9 mouse cellular contexts compared by ENCODE assay signal in the genomic region with DNA sequence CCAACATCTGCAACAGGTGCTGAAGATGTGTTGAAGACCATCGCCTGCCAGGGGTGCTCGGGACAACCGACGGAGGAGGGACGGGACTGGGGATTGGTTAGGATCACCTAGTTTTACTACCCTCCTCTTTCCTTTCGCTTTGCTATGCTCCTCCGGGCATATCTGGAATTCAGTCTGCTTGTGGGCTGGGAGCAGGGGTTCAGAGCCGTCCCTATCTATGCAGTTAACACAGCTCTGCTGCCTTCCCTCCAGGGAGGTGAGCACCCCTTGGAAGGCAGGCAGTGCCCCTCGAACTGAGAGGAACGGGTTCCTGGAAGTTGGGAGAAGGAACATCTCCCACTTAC. TPM values are rescaled to one million over a fixed set of nuclear protein-coding genes. Genes with fewer than 3 reads are reported as not detected.
DNase-seq lines count a peak whose midpoint lies in the region; ATAC-seq and TF ChIP-seq lines count a peak whose summit lies in the region.
"Had no signal": no experiment of that assay in that cellular context is flagged by ENCODE, and none has a peak within 500 bp of the region (broad histone marks: within the 10 kb centered on the region; RNA-seq: fewer than 3 reads in every experiment).

No protein-coding gene starts in this region.

- no peak for TF ChIP-seq EP300 in stomach, postnatal 0 days (optimal IDR thresholded peaks at IDR 0.05)

- TF ChIP-seq CTCF in testis, adult 2 months (IDR thresholded peaks at IDR 0.05; ENCODE audit: control insufficient read depth, insufficient read depth, insufficient replicate concordance, low read depth, low read length): no peak
- no peak for TF ChIP-seq CTCF in stomach, postnatal 0 days (IDR thresholded peaks at IDR 0.05; ENCODE audit: low read depth)

- H3K4me3 ChIP-seq in erythroblast, embryonic 14.5 days (replicated peaks): peak overlapping the region; percentile 8
- peak overlapping the region; percentile 10; the same call in 1 of the 2 replicates for H3K4me3 ChIP-seq in testis, adult 2 months (ENCODE audit: control insufficient read depth, low read depth, low read length)
- H3K4me3 ChIP-seq in liver, embryonic 12.5 days: peak overlapping the region; percentile 41
- H3K4me3 ChIP-seq in stomach, postnatal 0 days (ENCODE audit: low read depth, low read length): peak overlapping the region; percentile 35

- peaks cover 26% of the 10 kb centered on the region for H3K9me3 ChIP-seq in erythroblast, embryonic 14.5 days (ENCODE audit: control insufficient read depth, low read length)
- H3K9me3 ChIP-seq in liver, embryonic 12.5 days (replicated peaks): no peaks in the 10 kb centered on the region
- H3K9me3 ChIP-seq in stomach, postnatal 0 days (ENCODE audit: control insufficient read depth, low read length): no peaks in the 10 kb centered on the region

- intact Hi-C loops in left cerebral cortex, postnatal 36 days (cut with DNase I): no loop called here

- peak overlapping the region; percentile 47 for H3K9ac ChIP-seq in liver, embryonic 12.5 days
- H3K9ac ChIP-seq in stomach, postnatal 0 days (ENCODE audit: low read length): peak overlapping the region; percentile 31; the same call in 1 of the 2 replicates

- H3K27me3 ChIP-seq in erythroblast, embryonic 14.5 days (ENCODE audit: control insufficient read depth): peaks cover 84% of the 10 kb centered on the region
- H3K27me3 ChIP-seq in testis, adult 2 months (ENCODE audit: control insufficient read depth, insufficient read depth, low read length): no peaks in the 10 kb centered on the region
- H3K27me3 ChIP-seq in liver, embryonic 12.5 days (replicated peaks): peaks cover 81% of the 10 kb centered on the region
- peaks cover 14% of the 10 kb centered on the region; the same call in 1 of the 2 replicates for H3K27me3 ChIP-seq in stomach, postnatal 0 days (ENCODE audit: control insufficient read depth, insufficient read depth, low read length)

- peaks cover 89% of the 10 kb centered on the region for H3K4me1 ChIP-seq in erythroblast, embryonic 14.5 days (ENCODE audit: control insufficient read depth)
- H3K4me1 ChIP-seq in testis, adult 2 months (ENCODE audit: control insufficient read depth, insufficient read depth, low read length): peaks cover 9% of the 10 kb centered on the region
- peaks cover 87% of the 10 kb centered on the region for H3K4me1 ChIP-seq in liver, embryonic 12.5 days
- H3K4me1 ChIP-seq in stomach, postnatal 0 days (replicated peaks; ENCODE audit: control insufficient read depth, insufficient read depth): peaks cover 5% of the 10 kb centered on the region

- WGBS in liver, embryonic 12.5 days (ENCODE audit: insufficient replicate concordance): 2% methylated on average over 10 of the region's 10 CpGs
- WGBS in stomach, postnatal 0 days: 12% methylated on average over 10 of the region's 10 CpGs

- H3K27ac ChIP-seq in testis, adult 2 months (ENCODE audit: control insufficient read depth, insufficient read depth, low read depth, low read length): no peak overlapping the region
- H3K27ac ChIP-seq in liver, embryonic 12.5 days: no peak overlapping the region
- H3K27ac ChIP-seq in stomach, postnatal 0 days (replicated peaks): no peak overlapping the region

- no peak for DNase-seq in testis, postnatal 10 days (ENCODE audit: low spot score)
- DNase-seq in stomach, postnatal 0 days (ENCODE audit: low spot score): no peak
- DNase-seq in left cerebral cortex, postnatal 36 days (ENCODE audit: low spot score in 2 of 2): no peak
- DNase-seq in urinary bladder, postnatal 25 days (ENCODE audit: low spot score): no peak
- DNase-seq: right cerebral cortex, postnatal 25 days had no signal

- peak overlapping the region; percentile 65 for H3K4me2 ChIP-seq in liver, embryonic 12.5 days
- peak overlapping the region; percentile 49 for H3K4me2 ChIP-seq in stomach, postnatal 0 days (replicated peaks; ENCODE audit: low read depth)

- peaks cover 57% of the 10 kb centered on the region for H3K36me3 ChIP-seq in erythroblast, embryonic 14.5 days (ENCODE audit: control insufficient read depth)
- no peaks in the 10 kb centered on the region for H3K36me3 ChIP-seq in testis, adult 2 months (ENCODE audit: control insufficient read depth, insufficient read depth, low read length)
- H3K36me3 ChIP-seq in liver, embryonic 12.5 days: peaks cover 12% of the 10 kb centered on the region
- 0 out of 2 replicates have a peak, but pooled peaks cover 2% of the 10 kb centered on the region for H3K36me3 ChIP-seq in stomach, postnatal 0 days (ENCODE audit: control insufficient read depth, insufficient read depth, low read length)

- no peak for ATAC-seq in erythroblast, adult 5-6 weeks (replicated peaks; ENCODE audit: low FRiP score, poor library complexity, severe bottlenecking)
- no peak for ATAC-seq in liver, embryonic 12.5 days
- ATAC-seq in stomach, postnatal 0 days (ENCODE audit: low FRiP score, low TSS enrichment): no peak

- no peak for TF ChIP-seq POLR2A in testis, adult 2 months (IDR thresholded peaks at IDR 0.05; ENCODE audit: control insufficient read depth, low read depth, low read length)

RNA-seq across cellular contexts. Expression of gene Gngt2, which starts 5.8 kb away (rescaled TPM):
- 0.18 and 0.59 TPM in 2 replicates for polyA plus RNA-seq in erythroblast, embryonic 14.5 days (2012)
- total RNA-seq in erythroblast, adult 5-6 weeks (2015; ENCODE audit: low replicate concordance): 9.8 and 15.0 TPM in 2 replicates
- total RNA-seq in erythroblast, adult 5-6 weeks (2017; ENCODE audit: low replicate concordance): 9.4 and 13.0 TPM in 2 replicates
- 0.41 and 0.49 TPM in 2 replicates for polyA plus RNA-seq in testis, adult 2 months (2012; rRNA removed)
- 15.8 and 16.7 TPM in 2 replicates for polyA plus RNA-seq in liver, embryonic 12.5 days (2016; fragmentation: Nextera tagmentation; extraction: Ambion mirVana)
- polyA plus RNA-seq in stomach, postnatal 0 days (2015; fragmentation: Nextera tagmentation; extraction: Ambion mirVana): 11.1 and 12.5 TPM in 2 replicates
- 1 to 10 TPM; 3.1 to 3.9 TPM for total RNA-seq in left cerebral cortex, postnatal 36 days (2021)

RNA-seq across cellular contexts. Expression of gene Phospho1, which starts 6.9 kb away (rescaled TPM):
- polyA plus RNA-seq in erythroblast, embryonic 14.5 days (2012): 161 and 210 TPM in 2 replicates
- total RNA-seq in erythroblast, adult 5-6 weeks (2015; ENCODE audit: low replicate concordance): 71.9 and 86.1 TPM in 2 replicates
- 54.2 and 57.9 TPM in 2 replicates for total RNA-seq in erythroblast, adult 5-6 weeks (2017; ENCODE audit: low replicate concordance)
- polyA plus RNA-seq in testis, adult 2 months (2012; rRNA removed): 371 and 441 TPM in 2 replicates
- polyA plus RNA-seq in liver, embryonic 12.5 days (2016; fragmentation: Nextera tagmentation; extraction: Ambion mirVana): 2.7 and 3.4 TPM in 2 replicates
- polyA plus RNA-seq in stomach, postnatal 0 days (2015; fragmentation: Nextera tagmentation; extraction: Ambion mirVana): 0.40 and 0.45 TPM in 2 replicates
- 10 to 100 TPM; 70.8 to 84.6 TPM for total RNA-seq in left cerebral cortex, postnatal 36 days (2021)

RNA-seq across cellular contexts. Expression of gene Abi3, which starts 11.0 kb away (rescaled TPM):
- 0.61 and 1.0 TPM in 2 replicates for polyA plus RNA-seq in erythroblast, embryonic 14.5 days (2012)
- total RNA-seq in erythroblast, adult 5-6 weeks (2015; ENCODE audit: low replicate concordance): 4.8 and 6.7 TPM in 2 replicates
- total RNA-seq in erythroblast, adult 5-6 weeks (2017; ENCODE audit: low replicate concordance): 3.5 and 5.5 TPM in 2 replicates
- polyA plus RNA-seq in testis, adult 2 months (2012; rRNA removed): 0.58 and 0.93 TPM in 2 replicates
- polyA plus RNA-seq in liver, embryonic 12.5 days (2016; fragmentation: Nextera tagmentation; extraction: Ambion mirVana): 7.3 and 7.6 TPM in 2 replicates
- 3.6 and 4.2 TPM in 2 replicates for polyA plus RNA-seq in stomach, postnatal 0 days (2015; fragmentation: Nextera tagmentation; extraction: Ambion mirVana)
- total RNA-seq in left cerebral cortex, postnatal 36 days (2021): 1 to 10 TPM; 5.1 to 5.3 TPM

Comparison
In these comparisons a context has a peak if more than half of its experiments do, and no peak if none do; other contexts are left out.
1. RNA of gene Phospho1, which starts 6.9 kb away (polyA plus RNA-seq): 371 to 441 TPM in testis, adult 2 months and 161 to 210 TPM in erythroblast, embryonic 14.5 days; 2.7 to 3.4 TPM in liver, embryonic 12.5 days and 0.40 to 0.45 TPM in stomach, postnatal 0 days; every median in the first group is over 10 times any median in the second.
2. Peak in every context shown above with its lines, with median percentiles within 50 percentile points of each other: H3K4me3 ChIP-seq.